Mouse (Mus musculus): ENCODE data around the gene Fdxr. TPM values are rescaled to one million over a fixed set of nuclear protein-coding genes. Genes with fewer than 3 reads are reported as not detected.

Fdxr gene
- polyA plus RNA-seq, 1 experiment from 2014 or later = 18.6 TPM

DNA sequence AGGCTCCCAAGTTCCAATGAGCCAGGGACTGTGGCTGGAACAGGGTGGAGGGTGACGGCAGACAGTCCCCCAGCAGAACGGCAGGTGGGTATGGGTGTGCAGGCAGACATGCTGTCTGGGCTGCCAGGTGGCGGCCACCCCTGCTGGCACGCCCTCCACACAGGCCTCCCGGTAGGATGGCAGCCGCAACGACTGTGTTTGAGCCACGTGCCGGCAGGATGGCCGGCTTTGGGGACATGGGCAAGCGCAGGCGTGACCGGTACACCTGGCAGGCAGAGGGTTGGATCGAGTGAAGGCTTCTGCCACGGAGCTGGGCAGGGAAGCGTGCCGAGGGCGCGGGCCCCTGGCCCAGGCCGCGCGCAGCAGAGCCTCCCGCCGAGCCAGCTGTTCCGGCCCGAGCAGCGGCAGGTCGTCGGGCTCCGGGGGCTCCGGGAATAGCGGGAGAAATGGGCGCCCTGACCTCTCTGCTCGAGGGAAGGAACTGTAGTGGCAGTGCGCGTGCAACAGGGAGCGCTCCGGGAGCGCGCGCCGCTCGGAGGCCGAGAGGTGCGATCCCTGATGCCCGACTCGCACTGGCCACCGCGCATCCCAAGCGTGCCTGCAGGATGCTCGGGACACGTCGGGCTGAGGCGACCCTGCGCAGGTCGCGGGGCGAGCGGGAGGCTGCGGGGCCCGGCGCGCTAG, 27.0 kb downstream of the Fdxr start:
- Histone ChIP-seq H3K27ac (replicated peaks) (no peak overlapping the region), H3K36me3 (0 out of 2 replicates have a peak, but pooled peaks cover 3% of the 10 kb centered on the region), H3K9me3 (replicated peaks) (no peaks in the 10 kb centered on the region), H3K4me3 (replicated peaks) (peak overlapping the region; percentile 48), H3K4me1 (peaks cover 36% of the 10 kb centered on the region), H3K9ac (replicated peaks) (peak overlapping the region; percentile 49), H3K27me3 (replicated peaks) (peaks cover 72% of the 10 kb centered on the region), H3K4me2 (peak overlapping the region; percentile 95)
- ATAC-seq (ENCODE audit: low FRiP score) = no peak
- 3% methylated on average over 58 of the region's 63 CpGs for WGBS

DNA sequence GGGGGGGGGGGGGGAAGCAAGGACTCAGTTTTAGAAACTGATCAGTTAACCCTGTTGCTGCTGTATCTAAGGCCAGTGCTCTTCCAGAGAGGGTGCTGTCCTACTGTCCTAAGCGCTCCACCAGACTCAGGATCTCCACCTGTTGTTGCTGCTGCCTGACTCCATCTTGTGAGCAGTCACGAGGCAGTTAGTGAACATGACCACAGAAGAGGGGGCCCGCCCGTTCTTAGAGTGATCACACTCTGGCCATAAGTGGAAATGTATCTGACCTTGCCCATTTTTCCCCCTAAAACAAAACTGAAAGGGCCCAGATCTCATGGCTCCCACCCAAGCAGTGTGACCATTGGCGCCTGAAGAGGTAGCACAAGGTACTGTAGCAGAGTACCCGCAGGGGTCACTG, 28.9 kb downstream of the Fdxr start:
- Histone ChIP-seq H3K27me3 (replicated peaks) (peaks cover 72% of the 10 kb centered on the region), H3K4me1 (peaks cover 38% of the 10 kb centered on the region), H3K4me3 (replicated peaks) (no peak overlapping the region), H3K36me3 (peaks cover 15% of the 10 kb centered on the region), H3K9ac (replicated peaks) (no peak overlapping the region), H3K27ac (replicated peaks) (no peak overlapping the region), H3K4me2 (no peak overlapping the region), H3K9me3 (replicated peaks) (no peaks in the 10 kb centered on the region)
- ATAC-seq (ENCODE audit: low FRiP score) = no peak
- WGBS = 70% methylated on average over 6 of the region's 6 CpGs

DNA sequence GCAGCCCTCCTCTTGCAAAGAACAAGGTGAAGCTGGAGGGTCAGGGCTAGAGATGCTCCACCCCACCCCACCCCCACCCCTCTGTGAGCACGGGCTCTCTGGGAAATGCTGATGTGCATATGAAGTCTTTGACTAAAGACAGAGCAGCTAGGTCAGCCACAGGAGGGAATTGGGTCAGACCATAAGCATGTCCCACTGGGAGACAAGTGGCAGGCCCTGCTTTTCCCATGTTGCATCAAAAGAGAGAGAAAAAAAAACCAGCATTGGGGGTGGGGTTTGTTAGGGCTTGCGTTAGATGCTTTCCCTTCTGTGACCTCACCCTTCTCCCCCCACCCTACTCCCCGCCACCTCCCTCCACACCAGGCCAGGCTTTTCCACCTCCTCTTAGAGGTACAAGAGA, 29.6 kb downstream of the Fdxr start:
- Histone ChIP-seq H3K27ac (replicated peaks) (no peak overlapping the region), H3K9ac (replicated peaks) (no peak overlapping the region), H3K4me1 (peaks cover 38% of the 10 kb centered on the region), H3K9me3 (replicated peaks) (no peaks in the 10 kb centered on the region), H3K36me3 (peaks cover 15% of the 10 kb centered on the region), H3K27me3 (replicated peaks) (peaks cover 70% of the 10 kb centered on the region), H3K4me2 (no peak overlapping the region), H3K4me3 (replicated peaks) (no peak overlapping the region)
- ATAC-seq (ENCODE audit: low FRiP score) = no peak
- 31% methylated on average over 3 of the region's 3 CpGs for WGBS

DNA sequence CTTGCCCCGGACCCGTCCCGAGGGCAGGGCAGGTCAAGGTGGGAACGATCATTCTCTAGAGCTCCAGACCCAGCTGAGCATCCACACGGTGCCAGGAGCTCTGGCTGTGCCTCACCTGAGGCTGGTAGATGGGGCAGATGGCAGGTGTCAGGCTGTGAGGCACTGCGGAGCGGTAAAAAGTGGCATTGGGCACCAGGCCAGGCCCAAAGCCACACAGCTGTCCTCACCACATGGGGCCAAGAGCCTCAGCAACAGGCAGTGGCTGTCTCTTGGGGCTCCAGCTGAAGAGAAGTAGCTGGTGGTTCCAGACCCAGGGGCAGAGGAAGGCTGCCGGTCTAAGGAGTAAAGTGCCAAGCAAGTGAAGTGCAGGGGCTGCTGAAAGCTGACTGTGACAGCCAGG, 30.5 kb downstream of the Fdxr start:
- ATAC-seq (ENCODE audit: low FRiP score) = no peak
- Histone ChIP-seq H3K27me3 (replicated peaks) (peaks cover 63% of the 10 kb centered on the region), H3K4me1 (peaks cover 45% of the 10 kb centered on the region), H3K9me3 (replicated peaks) (no peaks in the 10 kb centered on the region), H3K27ac (replicated peaks) (no peak overlapping the region), H3K4me3 (replicated peaks) (no peak overlapping the region), H3K36me3 (peaks cover 15% of the 10 kb centered on the region), H3K9ac (replicated peaks) (no peak overlapping the region), H3K4me2 (no peak overlapping the region)
- WGBS = 48% methylated on average over 8 of the region's 8 CpGs

DNA sequence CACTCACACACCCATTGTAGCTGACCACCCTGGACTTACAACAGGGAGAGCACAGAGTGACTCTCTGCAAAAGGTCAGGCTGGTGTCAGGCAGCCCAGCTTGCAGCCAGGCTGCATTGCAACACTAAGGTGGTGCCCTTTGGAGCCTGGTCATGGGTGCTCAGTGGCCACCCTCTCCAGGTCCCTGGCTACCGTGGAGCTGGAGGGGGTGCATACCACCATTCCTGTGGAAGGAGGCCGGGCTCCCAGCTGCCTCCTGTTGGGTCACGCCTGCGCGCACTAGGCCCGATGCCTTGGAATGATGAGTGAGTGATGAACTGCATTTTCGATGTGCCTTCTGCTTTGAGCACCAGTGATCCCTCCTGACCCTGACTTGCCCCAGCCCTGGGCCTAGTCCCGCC, 32.0 kb downstream of the Fdxr start:
- H3K4me1 ChIP-seq = peaks cover 48% of the 10 kb centered on the region
- no peak overlapping the region for H3K27ac ChIP-seq (replicated peaks)
- H3K27me3 ChIP-seq (replicated peaks) = peaks cover 49% of the 10 kb centered on the region
- H3K9ac ChIP-seq (replicated peaks) = no peak overlapping the region
- 81% methylated on average over 8 of the region's 8 CpGs for WGBS
- no peak overlapping the region for H3K4me3 ChIP-seq (replicated peaks)
- H3K9me3 ChIP-seq (replicated peaks) = no peaks in the 10 kb centered on the region
- no peak overlapping the region for H3K4me2 ChIP-seq
- no peak for ATAC-seq (ENCODE audit: low FRiP score)
- H3K36me3 ChIP-seq = peaks cover 15% of the 10 kb centered on the region

DNA sequence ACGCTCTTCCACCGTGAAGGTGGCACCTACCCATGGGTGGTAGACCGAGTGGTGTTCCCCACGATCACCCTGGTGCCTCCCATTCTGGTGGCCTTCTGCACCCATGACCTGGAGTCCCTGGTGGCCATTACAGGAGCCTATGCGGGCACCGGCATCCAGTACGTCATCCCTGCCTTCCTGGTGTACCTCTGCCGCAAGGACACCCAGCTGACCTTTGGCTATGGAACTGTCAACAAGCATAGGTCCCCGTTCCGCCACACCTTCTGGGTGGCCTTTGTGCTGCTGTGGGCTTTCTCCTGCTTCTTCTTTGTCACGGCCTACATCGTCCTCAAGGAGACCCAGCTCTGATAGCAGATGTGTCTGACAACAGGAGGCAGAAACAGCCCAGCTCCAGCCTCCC, 33.1 kb downstream of the Fdxr start:
- 95% methylated on average over 12 of the region's 12 CpGs for WGBS
- Histone ChIP-seq H3K27ac (replicated peaks) (no peak overlapping the region), H3K4me3 (replicated peaks) (no peak overlapping the region), H3K36me3 (peaks cover 15% of the 10 kb centered on the region), H3K4me2 (no peak overlapping the region), H3K9me3 (replicated peaks) (no peaks in the 10 kb centered on the region), H3K4me1 (peaks cover 43% of the 10 kb centered on the region), H3K27me3 (replicated peaks) (peaks cover 39% of the 10 kb centered on the region), H3K9ac (replicated peaks) (no peak overlapping the region)
- no peak for ATAC-seq (ENCODE audit: low FRiP score)

DNA sequence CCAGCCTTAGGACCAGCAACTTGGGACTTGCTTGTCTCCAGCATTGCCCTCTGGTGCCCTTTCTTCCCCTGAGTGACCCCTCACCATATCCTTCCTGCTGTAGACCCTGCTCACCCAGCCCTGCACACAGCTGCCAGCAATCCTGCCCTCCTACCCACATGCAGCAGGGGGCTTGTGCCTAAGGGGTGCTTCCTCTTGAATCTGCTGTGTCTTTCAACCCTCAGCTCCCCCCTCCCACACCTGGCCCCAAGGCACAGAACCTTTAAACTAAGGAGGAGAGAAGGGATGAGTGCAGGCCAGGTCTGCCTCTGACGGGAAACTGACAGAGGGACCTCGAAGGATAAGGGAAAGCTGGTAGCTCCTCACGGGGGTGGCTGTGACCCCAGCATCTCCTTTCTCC, 34.1 kb downstream of the Fdxr start:
- WGBS = 80% methylated on average over 3 of the region's 3 CpGs
- H3K4me3 ChIP-seq (replicated peaks) = no peak overlapping the region
- H3K9ac ChIP-seq (replicated peaks) = no peak overlapping the region
- H3K9me3 ChIP-seq (replicated peaks) = no peaks in the 10 kb centered on the region
- ATAC-seq (ENCODE audit: low FRiP score) = no peak
- H3K36me3 ChIP-seq = peaks cover 15% of the 10 kb centered on the region
- H3K27me3 ChIP-seq (replicated peaks) = peaks cover 28% of the 10 kb centered on the region
- H3K4me1 ChIP-seq = peaks cover 43% of the 10 kb centered on the region
- no peak overlapping the region for H3K27ac ChIP-seq (replicated peaks)
- H3K4me2 ChIP-seq = no peak overlapping the region

DNA sequence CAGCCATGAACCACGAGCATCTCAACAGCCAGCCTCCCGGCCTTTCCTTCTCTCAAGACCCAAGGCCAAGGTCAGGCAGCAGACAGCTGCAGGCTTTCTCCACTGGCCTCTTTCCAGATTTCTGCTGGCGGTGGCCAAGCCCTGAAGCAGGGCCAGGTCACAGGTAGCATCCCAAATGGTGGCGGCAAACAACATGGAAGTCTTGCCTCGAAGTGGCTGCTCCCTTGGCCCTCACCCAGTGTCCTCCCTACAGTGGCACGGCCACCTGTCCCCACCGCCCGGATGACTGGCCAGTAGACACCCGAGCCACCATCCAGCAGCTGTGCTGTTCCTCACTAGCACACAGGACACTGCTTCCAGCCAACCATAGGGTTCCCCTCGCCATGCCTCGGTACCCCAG, 35.4 kb downstream of the Fdxr start:
- Histone ChIP-seq H3K4me2 (no peak overlapping the region), H3K9me3 (replicated peaks) (no peaks in the 10 kb centered on the region), H3K9ac (replicated peaks) (no peak overlapping the region), H3K27ac (replicated peaks) (no peak overlapping the region), H3K27me3 (replicated peaks) (peaks cover 18% of the 10 kb centered on the region), H3K4me3 (replicated peaks) (no peak overlapping the region), H3K36me3 (peaks cover 15% of the 10 kb centered on the region), H3K4me1 (peaks cover 34% of the 10 kb centered on the region)
- ATAC-seq (ENCODE audit: low FRiP score) = no peak
- 57% methylated on average over 11 of the region's 11 CpGs for WGBS

DNA sequence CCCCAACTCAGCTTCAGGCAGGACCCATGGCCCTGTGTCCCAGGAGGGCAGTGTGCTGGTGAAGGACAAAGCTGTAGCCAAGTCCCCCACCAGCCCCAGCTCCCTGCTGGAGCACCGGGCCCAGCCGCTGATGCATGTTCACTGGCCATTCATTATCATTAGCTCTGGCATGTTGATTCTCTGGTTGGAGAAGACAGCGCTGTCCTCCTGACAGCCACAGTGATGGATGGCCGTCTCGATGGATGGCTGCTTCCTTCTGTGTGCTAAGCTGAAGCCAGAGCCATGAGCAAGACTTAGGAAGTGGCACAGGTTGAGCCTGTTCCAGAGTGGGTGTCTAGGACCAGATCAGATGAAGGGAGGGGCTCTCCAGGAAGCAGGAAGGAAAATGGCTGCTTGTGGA, 40.3 kb downstream of the Fdxr start:
- Histone ChIP-seq H3K27me3 (replicated peaks) (peaks cover 2% of the 10 kb centered on the region), H3K9ac (replicated peaks) (no peak overlapping the region), H3K4me2 (no peak overlapping the region), H3K4me3 (replicated peaks) (no peak overlapping the region), H3K36me3 (no peaks in the 10 kb centered on the region), H3K9me3 (replicated peaks) (no peaks in the 10 kb centered on the region), H3K27ac (replicated peaks) (peak overlapping the region; percentile 54; the same call in 1 of the 2 replicates), H3K4me1 (peaks cover 61% of the 10 kb centered on the region)
- WGBS = 14% methylated on average over 5 of the region's 5 CpGs
- no peak for ATAC-seq (ENCODE audit: low FRiP score)

DNA sequence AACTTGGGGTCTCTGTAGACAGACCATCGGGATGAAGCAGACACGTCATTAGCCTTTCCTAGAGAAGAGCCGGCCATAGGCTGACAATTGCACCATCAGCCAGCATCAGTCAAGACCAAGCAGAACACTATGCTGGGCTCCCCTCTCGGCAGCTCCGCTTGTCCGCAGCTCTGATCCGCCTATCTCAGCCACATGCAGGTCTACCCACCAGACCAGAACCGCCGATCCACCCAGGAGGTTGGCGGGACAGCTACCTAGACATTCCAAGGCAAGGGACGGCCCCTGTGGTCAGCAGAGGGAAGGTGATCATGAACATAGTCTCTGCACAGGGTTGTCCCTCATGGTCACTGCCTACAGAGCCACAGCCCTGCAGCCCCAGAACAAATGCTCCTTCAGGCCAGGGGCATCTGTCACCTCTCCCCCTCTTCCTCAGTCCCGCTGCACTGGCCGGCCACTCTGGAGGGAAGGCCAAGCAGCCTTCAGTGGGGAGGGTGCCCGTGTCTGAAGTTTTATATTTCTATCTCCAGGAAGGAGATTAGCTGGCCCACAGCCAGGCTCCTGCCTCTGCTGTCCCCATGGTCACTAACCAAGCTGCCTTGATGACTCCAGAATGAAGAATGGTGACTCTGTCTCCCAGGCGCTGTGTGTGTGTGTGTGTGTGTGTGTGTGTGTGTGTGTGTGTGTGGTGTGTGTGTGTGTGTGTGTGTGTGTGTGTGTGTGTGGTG, 42.4 kb downstream of the Fdxr start:
- Histone ChIP-seq H3K4me3 (replicated peaks) (no peak overlapping the region), H3K36me3 (no peaks in the 10 kb centered on the region), H3K27me3 (replicated peaks) (peaks cover 11% of the 10 kb centered on the region), H3K4me2 (no peak overlapping the region), H3K9me3 (replicated peaks) (no peaks in the 10 kb centered on the region), H3K4me1 (peaks cover 54% of the 10 kb centered on the region), H3K9ac (replicated peaks) (no peak overlapping the region), H3K27ac (replicated peaks) (no peak overlapping the region)
- WGBS = 76% methylated on average over 15 of the region's 15 CpGs
- no peak for ATAC-seq (ENCODE audit: low FRiP score)

DNA sequence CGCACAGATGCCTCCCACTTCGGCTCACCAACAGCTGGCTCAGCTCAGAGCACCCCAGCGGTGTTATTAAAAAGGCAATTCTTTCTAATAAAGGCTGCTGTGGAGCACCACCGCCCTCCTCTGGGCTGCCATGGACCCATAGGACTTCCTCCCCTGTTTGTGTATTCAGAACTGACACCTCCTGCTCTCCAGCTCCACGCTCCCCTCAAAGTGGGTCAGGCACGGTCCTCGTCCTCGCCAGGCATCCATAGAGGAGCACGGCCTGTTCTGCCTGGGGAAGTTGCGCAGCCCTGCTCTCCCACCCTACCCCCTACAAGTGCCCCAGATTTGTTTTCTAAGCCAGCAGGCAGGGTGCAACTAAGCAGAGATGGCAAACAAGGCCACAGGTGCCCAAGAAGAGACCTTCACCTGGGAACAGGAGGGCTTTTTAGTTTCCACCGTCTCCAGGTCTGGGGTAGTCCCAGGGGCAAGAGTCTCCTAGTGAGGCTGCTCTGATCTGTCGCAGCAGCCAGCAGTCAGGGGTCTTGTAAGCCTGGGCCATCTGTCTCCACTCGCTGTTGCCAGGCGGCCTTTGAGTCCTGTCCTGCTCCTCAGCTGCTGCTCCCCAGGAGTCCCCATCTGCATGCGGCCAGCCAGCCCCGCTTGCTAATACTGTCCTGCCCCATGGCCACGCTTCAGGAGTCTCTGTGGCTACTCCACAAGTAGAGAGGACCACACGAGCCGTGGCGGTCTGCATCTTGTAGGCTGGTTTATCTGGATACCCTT, 43.1 kb downstream of the Fdxr start:
- H3K27me3 ChIP-seq (replicated peaks) = peaks cover 15% of the 10 kb centered on the region
- H3K36me3 ChIP-seq = no peaks in the 10 kb centered on the region
- WGBS = 38% methylated on average over 20 of the region's 20 CpGs
- H3K4me3 ChIP-seq (replicated peaks) = no peak overlapping the region
- no peak overlapping the region for H3K27ac ChIP-seq (replicated peaks)
- no peak overlapping the region for H3K4me2 ChIP-seq
- H3K4me1 ChIP-seq = peaks cover 60% of the 10 kb centered on the region
- no peak overlapping the region for H3K9ac ChIP-seq (replicated peaks)
- no peaks in the 10 kb centered on the region for H3K9me3 ChIP-seq (replicated peaks)
- 0 out of 2 replicates have a peak, but pooled peaks have one; percentile 22 for ATAC-seq (ENCODE audit: low FRiP score)

DNA sequence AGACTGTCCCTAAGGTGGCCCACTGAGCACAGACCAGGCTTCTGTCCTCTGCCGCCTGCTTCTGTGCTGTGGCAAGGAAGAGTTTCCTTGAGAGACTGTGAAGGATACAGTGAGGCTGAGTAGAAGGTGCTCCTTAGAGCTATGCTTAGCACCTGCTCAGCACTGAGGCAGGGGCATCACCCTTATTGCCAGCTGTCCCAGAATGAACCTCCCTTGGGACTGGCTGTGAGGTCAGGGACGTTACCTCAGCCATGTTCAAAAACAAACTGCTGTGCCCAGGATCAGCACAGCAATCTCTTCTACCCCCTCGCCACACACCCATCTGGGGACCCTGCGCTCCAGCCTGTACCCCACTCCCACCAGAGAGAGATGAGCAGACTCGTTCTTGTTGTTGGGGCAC, 44.0 kb downstream of the Fdxr start:
- Histone ChIP-seq H3K4me3 (replicated peaks) (no peak overlapping the region), H3K27me3 (replicated peaks) (peaks cover 15% of the 10 kb centered on the region), H3K4me2 (no peak overlapping the region), H3K9me3 (replicated peaks) (no peaks in the 10 kb centered on the region), H3K4me1 (peaks cover 64% of the 10 kb centered on the region), H3K36me3 (no peaks in the 10 kb centered on the region), H3K27ac (replicated peaks) (no peak overlapping the region), H3K9ac (replicated peaks) (no peak overlapping the region)
- WGBS = 72% methylated on average over 5 of the region's 5 CpGs
- no peak for ATAC-seq (ENCODE audit: low FRiP score)

Measured in neural tube, embryonic 15.5 days (tissue).